Mouse (Mus musculus): Measurements from ENCODE around the gene Armh3. TPM values are rescaled to one million over a fixed set of nuclear protein-coding genes. Genes with fewer than 3 reads are reported as not detected.

Armh3 gene
- polyA plus RNA-seq, 1 experiment = 11.2 TPM

- DNase-seq = no peak
- Histone ChIP-seq H3K4me1 (replicated peaks; ENCODE audit: control insufficient read depth, insufficient read depth, low read length) (no peaks in the 10 kb centered on the region), H3K27ac (ENCODE audit: control insufficient read depth, insufficient read depth, low read length) (no peak overlapping the region), H3K4me3 (ENCODE audit: control insufficient read depth, insufficient read depth, low read length) (no peak overlapping the region), H3K27me3 (ENCODE audit: control insufficient read depth, insufficient read depth, low read length) (no peaks in the 10 kb centered on the region; the same call in 1 of the 2 replicates), H3K36me3 (ENCODE audit: control insufficient read depth, insufficient read depth, low read length) (peaks cover 35% of the 10 kb centered on the region)
- no peak for TF ChIP-seq CTCF (IDR thresholded peaks at IDR 0.05; ENCODE audit: borderline replicate concordance, control insufficient read depth, extremely low read depth, insufficient read depth, low read length, poor library complexity)
- no peak for TF ChIP-seq POLR2A (IDR thresholded peaks at IDR 0.05; ENCODE audit: control insufficient read depth, extremely low read depth, insufficient read depth, low read length, poor library complexity)
- WGBS = 97% methylated on average over 10 of the region's 10 CpGs
These were observed 32.1 kb upstream of the Armh3 start for GRCm38 (mm10) chr19:46030196-46030983.

- no peak overlapping the region for H3K4me3 ChIP-seq (ENCODE audit: control insufficient read depth, insufficient read depth, low read length)
- no peak for TF ChIP-seq POLR2A (IDR thresholded peaks at IDR 0.05; ENCODE audit: control insufficient read depth, extremely low read depth, insufficient read depth, low read length, poor library complexity)
- no peak for TF ChIP-seq CTCF (IDR thresholded peaks at IDR 0.05; ENCODE audit: borderline replicate concordance, control insufficient read depth, extremely low read depth, insufficient read depth, low read length, poor library complexity)
- H3K4me1 ChIP-seq (replicated peaks; ENCODE audit: control insufficient read depth, insufficient read depth, low read length) = no peaks in the 10 kb centered on the region
- H3K27ac ChIP-seq (ENCODE audit: control insufficient read depth, insufficient read depth, low read length) = no peak overlapping the region
- no peak for DNase-seq
- no peaks in the 10 kb centered on the region; the same call in 1 of the 2 replicates for H3K27me3 ChIP-seq (ENCODE audit: control insufficient read depth, insufficient read depth, low read length)
- 86% methylated on average over 1 of the region's 1 CpGs for WGBS
- peaks cover 27% of the 10 kb centered on the region for H3K36me3 ChIP-seq (ENCODE audit: control insufficient read depth, insufficient read depth, low read length)
These were observed 31.4 kb upstream of the Armh3 start for GRCm38 (mm10) chr19:46029652-46030051.

GRCm38 (mm10) chr19:46028747-46029320, 30.5 kb upstream of the Armh3 start:
- 82% methylated on average over 11 of the region's 11 CpGs for WGBS
- Histone ChIP-seq H3K4me3 (ENCODE audit: control insufficient read depth, insufficient read depth, low read length) (no peak overlapping the region), H3K27ac (ENCODE audit: control insufficient read depth, insufficient read depth, low read length) (no peak overlapping the region), H3K36me3 (ENCODE audit: control insufficient read depth, insufficient read depth, low read length) (peaks cover 19% of the 10 kb centered on the region), H3K27me3 (ENCODE audit: control insufficient read depth, insufficient read depth, low read length) (no peaks in the 10 kb centered on the region), H3K4me1 (replicated peaks; ENCODE audit: control insufficient read depth, insufficient read depth, low read length) (no peaks in the 10 kb centered on the region)
- TF ChIP-seq POLR2A (IDR thresholded peaks at IDR 0.05; ENCODE audit: control insufficient read depth, extremely low read depth, insufficient read depth, low read length, poor library complexity) (no peak), CTCF (IDR thresholded peaks at IDR 0.05; ENCODE audit: borderline replicate concordance, control insufficient read depth, extremely low read depth, insufficient read depth, low read length, poor library complexity) (no peak)
- no peak for DNase-seq

GRCm38 (mm10) chr19:46026567-46026966, 28.3 kb upstream of the Armh3 start:
- H3K36me3 ChIP-seq (ENCODE audit: control insufficient read depth, insufficient read depth, low read length) = no peaks in the 10 kb centered on the region
- WGBS = 48% methylated on average over 8 of the region's 8 CpGs
- no peak for DNase-seq
- no peaks in the 10 kb centered on the region for H3K4me1 ChIP-seq (replicated peaks; ENCODE audit: control insufficient read depth, insufficient read depth, low read length)
- H3K27ac ChIP-seq (ENCODE audit: control insufficient read depth, insufficient read depth, low read length) = no peak overlapping the region
- H3K27me3 ChIP-seq (ENCODE audit: control insufficient read depth, insufficient read depth, low read length) = no peaks in the 10 kb centered on the region
- no peak overlapping the region for H3K4me3 ChIP-seq (ENCODE audit: control insufficient read depth, insufficient read depth, low read length)
- TF ChIP-seq CTCF (IDR thresholded peaks at IDR 0.05; ENCODE audit: borderline replicate concordance, control insufficient read depth, extremely low read depth, insufficient read depth, low read length, poor library complexity) (no peak), POLR2A (IDR thresholded peaks at IDR 0.05; ENCODE audit: control insufficient read depth, extremely low read depth, insufficient read depth, low read length, poor library complexity) (no peak)

- TF ChIP-seq POLR2A (IDR thresholded peaks at IDR 0.05; ENCODE audit: control insufficient read depth, extremely low read depth, insufficient read depth, low read length, poor library complexity) (no peak), CTCF (IDR thresholded peaks at IDR 0.05; ENCODE audit: borderline replicate concordance, control insufficient read depth, extremely low read depth, insufficient read depth, low read length, poor library complexity) (no peak)
- Histone ChIP-seq H3K27ac (ENCODE audit: control insufficient read depth, insufficient read depth, low read length) (no peak overlapping the region), H3K27me3 (ENCODE audit: control insufficient read depth, insufficient read depth, low read length) (no peaks in the 10 kb centered on the region), H3K4me1 (replicated peaks; ENCODE audit: control insufficient read depth, insufficient read depth, low read length) (no peaks in the 10 kb centered on the region), H3K36me3 (ENCODE audit: control insufficient read depth, insufficient read depth, low read length) (no peaks in the 10 kb centered on the region), H3K4me3 (ENCODE audit: control insufficient read depth, insufficient read depth, low read length) (no peak overlapping the region)
- no peak for DNase-seq
- 91% methylated on average over 6 of the region's 6 CpGs for WGBS
These were observed 26.7 kb upstream of the Armh3 start for GRCm38 (mm10) chr19:46024959-46025358.

GRCm38 (mm10) chr19:46016023-46016422, 17.7 kb upstream of the Armh3 start:
- 90% methylated on average over 2 of the region's 2 CpGs for WGBS
- TF ChIP-seq CTCF (IDR thresholded peaks at IDR 0.05; ENCODE audit: borderline replicate concordance, control insufficient read depth, extremely low read depth, insufficient read depth, low read length, poor library complexity) = no peak
- TF ChIP-seq POLR2A (IDR thresholded peaks at IDR 0.05; ENCODE audit: control insufficient read depth, extremely low read depth, insufficient read depth, low read length, poor library complexity) = no peak
- DNase-seq = no peak
- no peak overlapping the region for H3K27ac ChIP-seq (ENCODE audit: control insufficient read depth, insufficient read depth, low read length)
- no peaks in the 10 kb centered on the region for H3K4me1 ChIP-seq (replicated peaks; ENCODE audit: control insufficient read depth, insufficient read depth, low read length)
- no peak overlapping the region for H3K4me3 ChIP-seq (ENCODE audit: control insufficient read depth, insufficient read depth, low read length)
- H3K27me3 ChIP-seq (ENCODE audit: control insufficient read depth, insufficient read depth, low read length) = no peaks in the 10 kb centered on the region
- H3K36me3 ChIP-seq (ENCODE audit: control insufficient read depth, insufficient read depth, low read length) = no peaks in the 10 kb centered on the region

All from thymus, adult 2 months (tissue).